Mouse (Mus musculus) liver, embryonic 12.5 days (tissue): Measurements from ENCODE around the gene Pitx1. TPM values are rescaled to one million over a fixed set of nuclear protein-coding genes. Genes with fewer than 3 reads are reported as not detected.

Experiments
- ATAC-seq: fragments of 200-750 bp; cut with Nextera tagmentation; 2 replicates; pipeline ENCODE4 v1.8.0; 2017; ENCODE audit warnings: moderate number of reproducible peaks, mild to moderate bottlenecking, moderate library complexity
- H3K27ac ChIP-seq: fragments of 300-500 bp; sonication (generic); 2 replicates; pipeline ENCODE4 v1.5.1; 2016; ENCODE audit warnings: mild to moderate bottlenecking
- H3K27me3 ChIP-seq: fragments of 300-500 bp; sonication (generic); replicated peaks from 2 replicates; pipeline ENCODE4 v1.6.1; 2016; ENCODE audit warnings: mild to moderate bottlenecking, moderate library complexity
- H3K36me3 ChIP-seq: fragments of 300-500 bp; sonication (generic); 2 replicates; pipeline ENCODE4 v1.6.1; 2016; ENCODE audit warnings: mild to moderate bottlenecking, moderate library complexity
- H3K4me1 ChIP-seq: fragments of 300-500 bp; sonication (generic); 2 replicates; pipeline ENCODE4 v1.6.1; 2016
- H3K4me2 ChIP-seq: fragments of 300-500 bp; sonication (generic); 2 replicates; pipeline ENCODE4 v1.6.1; 2016; ENCODE audit warnings: mild to moderate bottlenecking, moderate library complexity
- H3K4me3 ChIP-seq: fragments of 300-500 bp; sonication (generic); 2 replicates; pipeline ENCODE4 v1.5.1; 2016; ENCODE audit warnings: mild to moderate bottlenecking, moderate library complexity
- H3K9ac ChIP-seq: fragments of 300-500 bp; sonication (generic); 2 replicates; pipeline ENCODE4 v1.6.1; 2016; ENCODE audit warnings: mild to moderate bottlenecking, moderate library complexity
- H3K9me3 ChIP-seq: fragments of 300-500 bp; sonication (generic); replicated peaks from 2 replicates; pipeline ENCODE4 v1.6.1; 2016; ENCODE audit warnings: mild to moderate bottlenecking, moderate library complexity
- WGBS: fragments of 180-500 bp; shearing (Covaris S2); methylation state at CpG from one replicate; pipeline ENCODE4 v1.1.7; 2016; ENCODE audit not compliant: insufficient replicate concordance; 5-methylcytosine and 5-hydroxymethylcytosine counted together
- polyA plus RNA-seq: library from polyadenylated mRNA; unstranded; fragments of >200 nt; fragmentation: Nextera tagmentation; extraction: Ambion mirVana; gene quantifications from 2 replicates; pipeline ENCODE4 v1.2.1, GENCODE M21; 2016

Gene Pitx1
- polyA plus RNA-seq, result 0.69 and 0.88 TPM in 2 replicates

- Histone ChIP-seq H3K27ac (no peak within 1 kb of the TSS), H3K9ac (no peak within 1 kb of the TSS), H3K4me2 (no peak within 1 kb of the TSS), H3K36me3 (no peaks in the 10 kb centered on the region), H3K4me3 (no peak within 1 kb of the TSS), H3K27me3 (peaks cover 99% of the 10 kb centered on the region), H3K9me3 (no peaks in the 10 kb centered on the region), H3K4me1 (peaks cover under 1% of the 10 kb centered on the region; the same call in 1 of the 2 replicates)
- WGBS, result 3% methylated on average over 36 of the region's 36 CpGs
- ATAC-seq, result no peak
Observed at GRCm38 (mm10) chr13:55836142-55836625, at the start of gene Pitx1. Gene Pitx1 (minus strand): TSS chr13:55836192.

GRCm38 (mm10) chr13:55881431-55882202, 45.6 kb upstream of the Pitx1 start:
- 55% methylated on average over 16 of the region's 16 CpGs for WGBS
- no peak overlapping the region for H3K9ac ChIP-seq
- ATAC-seq, result no peak

GRCm38 (mm10) chr13:55878353-55878752, 42.4 kb upstream of the Pitx1 start:
- H3K4me2 ChIP-seq, result no peak overlapping the region
- ATAC-seq, result no peak
- no peak overlapping the region for H3K9ac ChIP-seq
- H3K36me3 ChIP-seq, result no peaks in the 10 kb centered on the region
- 72% methylated on average over 4 of the region's 4 CpGs for WGBS
- no peaks in the 10 kb centered on the region for H3K4me1 ChIP-seq
- H3K27ac ChIP-seq, result no peak overlapping the region
- no peaks in the 10 kb centered on the region for H3K27me3 ChIP-seq
- H3K9me3 ChIP-seq, result 0 out of 2 replicates have a peak, but pooled peaks cover 3% of the 10 kb centered on the region
- no peak overlapping the region for H3K4me3 ChIP-seq

More at GRCm38 (mm10) chr13:55881431-55882202, 45.6 kb upstream of the Pitx1 start:
- Histone ChIP-seq H3K9me3 (no peaks in the 10 kb centered on the region), H3K4me3 (no peak overlapping the region), H3K36me3 (no peaks in the 10 kb centered on the region), H3K4me1 (no peaks in the 10 kb centered on the region), H3K4me2 (no peak overlapping the region), H3K27me3 (no peaks in the 10 kb centered on the region), H3K27ac (no peak overlapping the region)

GRCm38 (mm10) chr13:55871410-55871809, 35.4 kb upstream of the Pitx1 start:
- no peaks in the 10 kb centered on the region for H3K27me3 ChIP-seq
- H3K36me3 ChIP-seq, result no peaks in the 10 kb centered on the region
- no peaks in the 10 kb centered on the region for H3K4me1 ChIP-seq
- no peak for ATAC-seq
- WGBS, result 64% methylated on average over 7 of the region's 7 CpGs
- no peak overlapping the region for H3K9ac ChIP-seq
- H3K27ac ChIP-seq, result no peak overlapping the region
- H3K4me2 ChIP-seq, result no peak overlapping the region
- H3K9me3 ChIP-seq, result peaks cover 9% of the 10 kb centered on the region
- no peak overlapping the region for H3K4me3 ChIP-seq

- Histone ChIP-seq H3K4me2 (no peak overlapping the region), H3K9me3 (peaks cover 9% of the 10 kb centered on the region), H3K4me3 (no peak overlapping the region), H3K36me3 (no peaks in the 10 kb centered on the region), H3K27me3 (0 out of 2 replicates have a peak, but pooled peaks cover 4% of the 10 kb centered on the region), H3K9ac (no peak overlapping the region), H3K27ac (no peak overlapping the region), H3K4me1 (no peaks in the 10 kb centered on the region)
- ATAC-seq, result no peak
- WGBS, result 56% methylated on average over 1 of the region's 1 CpGs
Observed at GRCm38 (mm10) chr13:55870001-55870400, 34.0 kb upstream of the Pitx1 start.

GRCm38 (mm10) chr13:55867540-55868103, 31.6 kb upstream of the Pitx1 start:
- Histone ChIP-seq H3K9me3 (peaks cover 6% of the 10 kb centered on the region), H3K36me3 (no peaks in the 10 kb centered on the region), H3K4me1 (no peaks in the 10 kb centered on the region), H3K4me2 (no peak overlapping the region), H3K4me3 (no peak overlapping the region), H3K27ac (no peak overlapping the region), H3K9ac (no peak overlapping the region), H3K27me3 (0 out of 2 replicates have a peak, but pooled peaks cover 9% of the 10 kb centered on the region)
- ATAC-seq, result no peak
- 62% methylated on average over 13 of the region's 13 CpGs for WGBS

- Histone ChIP-seq H3K4me1 (no peaks in the 10 kb centered on the region), H3K9me3 (no peaks in the 10 kb centered on the region), H3K36me3 (no peaks in the 10 kb centered on the region), H3K27ac (no peak overlapping the region), H3K4me2 (no peak overlapping the region), H3K4me3 (no peak overlapping the region), H3K27me3 (peaks cover 41% of the 10 kb centered on the region), H3K9ac (no peak overlapping the region)
- WGBS, result 69% methylated on average over 10 of the region's 10 CpGs
- ATAC-seq, result no peak
Observed at GRCm38 (mm10) chr13:55860483-55860882, 24.5 kb upstream of the Pitx1 start.

GRCm38 (mm10) chr13:55858463-55858862, 22.5 kb upstream of the Pitx1 start:
- ATAC-seq, result no peak

GRCm38 (mm10) chr13:55855793-55856192, 19.8 kb upstream of the Pitx1 start:
- Histone ChIP-seq H3K9ac (no peak overlapping the region), H3K4me3 (no peak overlapping the region), H3K4me1 (no peaks in the 10 kb centered on the region), H3K36me3 (no peaks in the 10 kb centered on the region), H3K27me3 (peaks cover 43% of the 10 kb centered on the region), H3K27ac (no peak overlapping the region), H3K4me2 (no peak overlapping the region), H3K9me3 (no peaks in the 10 kb centered on the region)
- ATAC-seq, result no peak
- 51% methylated on average over 7 of the region's 7 CpGs for WGBS

More at GRCm38 (mm10) chr13:55858463-55858862, 22.5 kb upstream of the Pitx1 start:
- no peaks in the 10 kb centered on the region for H3K4me1 ChIP-seq
- no peak overlapping the region for H3K27ac ChIP-seq
- H3K4me3 ChIP-seq, result no peak overlapping the region
- WGBS, result 45% methylated on average over 5 of the region's 5 CpGs
- H3K27me3 ChIP-seq, result peaks cover 32% of the 10 kb centered on the region
- H3K9ac ChIP-seq, result no peak overlapping the region
- H3K36me3 ChIP-seq, result no peaks in the 10 kb centered on the region
- H3K4me2 ChIP-seq, result no peak overlapping the region
- no peaks in the 10 kb centered on the region for H3K9me3 ChIP-seq

GRCm38 (mm10) chr13:55852205-55852604, 16.2 kb upstream of the Pitx1 start:
- H3K9me3 ChIP-seq, result no peaks in the 10 kb centered on the region
- H3K4me1 ChIP-seq, result no peaks in the 10 kb centered on the region
- H3K4me3 ChIP-seq, result no peak overlapping the region
- no peaks in the 10 kb centered on the region for H3K36me3 ChIP-seq
- peaks cover 55% of the 10 kb centered on the region for H3K27me3 ChIP-seq
- ATAC-seq, result no peak
- H3K9ac ChIP-seq, result no peak overlapping the region
- H3K27ac ChIP-seq, result no peak overlapping the region
- 52% methylated on average over 3 of the region's 3 CpGs for WGBS
- no peak overlapping the region for H3K4me2 ChIP-seq

- no peaks in the 10 kb centered on the region for H3K36me3 ChIP-seq
- H3K4me3 ChIP-seq, result no peak overlapping the region
- H3K9ac ChIP-seq, result no peak overlapping the region
- no peak for ATAC-seq
- no peak overlapping the region for H3K4me2 ChIP-seq
- H3K27me3 ChIP-seq, result peaks cover 61% of the 10 kb centered on the region
- WGBS, result 64% methylated on average over 5 of the region's 5 CpGs
- no peaks in the 10 kb centered on the region for H3K4me1 ChIP-seq
- H3K9me3 ChIP-seq, result no peaks in the 10 kb centered on the region
- no peak overlapping the region for H3K27ac ChIP-seq
Observed at GRCm38 (mm10) chr13:55850726-55851125, 14.7 kb upstream of the Pitx1 start.

GRCm38 (mm10) chr13:55848604-55849190, 12.7 kb upstream of the Pitx1 start:
- Histone ChIP-seq H3K4me1 (no peaks in the 10 kb centered on the region), H3K9ac (no peak overlapping the region), H3K4me2 (0 out of 2 replicates have a peak overlapping the region, but pooled peaks have one; percentile 10), H3K9me3 (no peaks in the 10 kb centered on the region), H3K27me3 (peaks cover 75% of the 10 kb centered on the region), H3K4me3 (no peak overlapping the region), H3K27ac (no peak overlapping the region), H3K36me3 (no peaks in the 10 kb centered on the region)
- no peak for ATAC-seq
- 56% methylated on average over 13 of the region's 13 CpGs for WGBS
